Mouse (Mus musculus) heart, embryonic 14.5 days (tissue): ENCODE measurements around the gene Cacna2d2. TPM values are rescaled to one million over a fixed set of nuclear protein-coding genes. Genes with fewer than 3 reads are reported as not detected.

Experiments used
- ATAC-seq: fragments of 200-750 bp; cut with Nextera tagmentation; 2 replicates; pipeline ENCODE4 v1.8.0; 2017; ENCODE audit warnings: low read depth, moderate TSS enrichment; ENCODE audit not compliant: insufficient number of reproducible peaks, insufficient read depth, low FRiP score
- H3K27ac ChIP-seq, 2 experiments: fragments of 200-500 bp in 1 of 2; fragments of 300-500 bp in 1 of 2; sonication (generic) in 1 of 2; replicated peaks in 1 of 2; 2 replicates each; pipeline ENCODE4 v1.5.1; 2012 to 2014; ENCODE audit warnings: low read depth in 2 of 2, low read length in 2 of 2, control low read depth in 1 of 2, mild to moderate bottlenecking in 1 of 2, mixed read lengths in 1 of 2; ENCODE audit not compliant: control insufficient read depth in 1 of 2, insufficient read depth in 1 of 2
- H3K27me3 ChIP-seq: fragments of 300-500 bp; sonication (generic); 2 replicates; pipeline ENCODE4 v1.6.1; 2014; ENCODE audit warnings: mild to moderate bottlenecking, low read length, control low read depth; ENCODE audit not compliant: control insufficient read depth, insufficient read depth
- H3K36me3 ChIP-seq: fragments of 300-500 bp; sonication (generic); 2 replicates; pipeline ENCODE4 v1.6.1; 2014; ENCODE audit warnings: mild to moderate bottlenecking, control low read depth, low read length, mixed read lengths; ENCODE audit not compliant: control insufficient read depth, insufficient read depth
- H3K4me1 ChIP-seq, 2 experiments: fragments of 200-500 bp in 1 of 2; fragments of 300-500 bp in 1 of 2; sonication (generic) in 1 of 2; 2 replicates each; pipeline ENCODE4 v1.6.1; 2012 to 2014; ENCODE audit warnings: low read length in 2 of 2, control low read depth in 1 of 2, mixed read lengths in 1 of 2; ENCODE audit not compliant: control insufficient read depth in 2 of 2, insufficient read depth in 2 of 2
- H3K4me2 ChIP-seq: fragments of 300-500 bp; sonication (generic); 2 replicates; pipeline ENCODE4 v1.6.1; 2014; ENCODE audit warnings: mild to moderate bottlenecking, low read length
- H3K4me3 ChIP-seq, 2 experiments: fragments of 200-500 bp in 1 of 2; fragments of 300-500 bp in 1 of 2; sonication (generic) in 1 of 2; 2 replicates each; pipeline ENCODE4 v1.5.1; 2012 to 2014; ENCODE audit warnings: low read length in 2 of 2, mild to moderate bottlenecking in 2 of 2, control low read depth in 1 of 2, low read depth in 1 of 2, moderate library complexity in 1 of 2; ENCODE audit not compliant: control insufficient read depth in 1 of 2, insufficient read depth in 1 of 2
- H3K9ac ChIP-seq: fragments of 300-500 bp; sonication (generic); 2 replicates; pipeline ENCODE4 v1.6.1; 2014; ENCODE audit warnings: mild to moderate bottlenecking, low read length
- H3K9me3 ChIP-seq: fragments of 300-500 bp; sonication (generic); 2 replicates; pipeline ENCODE4 v1.6.1; 2016; ENCODE audit warnings: low read length, control low read depth; ENCODE audit not compliant: control insufficient read depth
- WGBS: fragments of 180-500 bp; shearing (Covaris S2); extraction: QIAGEN DNeasy Blood & Tissue Kit; methylation state at CpG from one replicate; pipeline ENCODE4 v1.1.7; 2014; 5-methylcytosine and 5-hydroxymethylcytosine counted together
- polyA plus RNA-seq: library from polyadenylated mRNA; unstranded; fragments of >200 nt; fragmentation: Nextera tagmentation; extraction: Ambion mirVana; gene quantifications from 2 replicates; pipeline ENCODE4 v1.2.1, GENCODE M21; 2014

Cacna2d2 gene
- polyA plus RNA-seq, 1 experiment from 2014 or later: 5.6 TPM

- no peak overlapping the region for H3K27ac ChIP-seq
- H3K4me3 ChIP-seq: no peak overlapping the region
- 82% methylated on average over 12 of the region's 12 CpGs for WGBS
- no peak overlapping the region for H3K9ac ChIP-seq
- no peaks in the 10 kb centered on the region for H3K36me3 ChIP-seq
- H3K27me3 ChIP-seq: no peaks in the 10 kb centered on the region
- H3K9me3 ChIP-seq: no peaks in the 10 kb centered on the region
- H3K4me1 ChIP-seq: peaks cover 4 to 11% of the 10 kb centered on the region in 2 experiments; a peak in 2 of 4 replicates
- no peak overlapping the region for H3K4me2 ChIP-seq
- no peak for ATAC-seq
Observed at GRCm38 (mm10) chr9:107494238-107494637, 94.8 kb downstream of the Cacna2d2 start.

DNA sequence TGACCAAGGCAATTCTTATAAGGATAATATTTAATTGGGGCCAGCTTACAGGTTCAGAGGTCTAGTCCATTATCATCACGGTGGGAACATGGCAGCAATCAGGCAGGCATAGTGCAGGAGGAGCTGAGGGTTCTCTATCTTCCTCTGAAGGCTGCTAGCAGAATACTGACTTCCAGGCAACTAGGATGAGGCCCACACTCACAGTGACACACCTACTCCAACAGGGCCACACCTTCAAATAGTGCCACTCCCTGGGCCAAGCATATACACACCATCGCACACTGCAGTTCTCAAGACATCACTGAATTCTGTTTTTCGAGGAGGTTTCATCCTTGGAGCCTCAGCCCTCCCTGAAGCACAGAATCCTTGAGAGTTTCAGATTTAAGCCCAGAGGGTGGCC, 96.9 kb downstream of the Cacna2d2 start:
- ATAC-seq: no peak
- Histone ChIP-seq H3K36me3 (no peaks in the 10 kb centered on the region), H3K9me3 (no peaks in the 10 kb centered on the region), H3K9ac (no peak overlapping the region), H3K27ac (no peak overlapping the region), H3K4me1 (peaks cover 13 to 16% of the 10 kb centered on the region in 2 experiments), H3K4me2 (no peak overlapping the region), H3K27me3 (no peaks in the 10 kb centered on the region), H3K4me3 (no peak overlapping the region)
- 78% methylated on average over 3 of the region's 3 CpGs for WGBS

- H3K4me1 ChIP-seq: peaks cover 7 to 12% of the 10 kb centered on the region in 2 experiments
- no peaks in the 10 kb centered on the region for H3K27me3 ChIP-seq
- no peak overlapping the region for H3K4me2 ChIP-seq
- no peak for ATAC-seq
- WGBS: 53% methylated on average over 3 of the region's 3 CpGs
- H3K27ac ChIP-seq: no peak overlapping the region
- no peaks in the 10 kb centered on the region for H3K9me3 ChIP-seq
- no peak overlapping the region; the same call in 1 of the 2 replicates for H3K9ac ChIP-seq
- no peaks in the 10 kb centered on the region for H3K36me3 ChIP-seq
- H3K4me3 ChIP-seq: no peak overlapping the region
Observed at GRCm38 (mm10) chr9:107500708-107501286, 101.4 kb downstream of the Cacna2d2 start.

DNA sequence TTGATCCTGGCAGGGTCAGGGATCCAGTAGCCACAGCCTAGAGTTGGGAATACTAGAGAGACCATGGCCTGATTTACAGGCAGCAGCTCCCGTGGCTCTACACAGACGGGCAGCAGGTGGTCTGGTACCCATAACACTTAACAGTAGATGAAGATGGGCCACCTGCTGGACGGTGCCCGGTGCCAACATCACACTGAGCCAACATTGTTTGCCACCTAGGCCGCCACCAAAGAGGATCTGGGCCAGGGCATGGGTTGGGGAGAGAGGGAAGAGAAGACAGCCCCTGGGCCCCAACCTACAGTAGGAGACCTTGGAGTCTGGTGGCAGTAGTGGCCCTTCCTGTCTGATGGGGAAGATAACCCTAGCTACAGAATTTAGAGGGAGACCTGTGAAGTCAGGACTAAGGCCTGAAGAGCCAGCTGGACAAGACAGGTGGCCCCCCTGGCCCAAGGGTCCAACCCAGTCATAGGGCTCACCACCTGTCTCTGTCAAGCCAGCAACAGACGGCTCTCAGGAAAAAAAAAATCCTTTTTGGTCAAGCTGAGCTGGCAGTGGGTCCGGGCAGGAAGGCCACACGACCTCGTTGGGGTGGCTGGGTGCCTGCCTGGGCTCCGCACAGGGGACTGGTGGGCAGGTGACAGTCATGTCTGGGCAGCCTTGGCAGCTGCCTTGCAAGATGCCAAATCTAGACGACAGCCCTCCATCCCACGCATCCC, 102.9 kb downstream of the Cacna2d2 start:
- H3K27ac ChIP-seq: no peak overlapping the region
- no peak for ATAC-seq
- no peaks in the 10 kb centered on the region for H3K9me3 ChIP-seq
- WGBS: 90% methylated on average over 12 of the region's 12 CpGs
- H3K27me3 ChIP-seq: no peaks in the 10 kb centered on the region
- no peak overlapping the region for H3K9ac ChIP-seq
- no peaks in the 10 kb centered on the region for H3K36me3 ChIP-seq
- no peak overlapping the region for H3K4me2 ChIP-seq
- no peak overlapping the region for H3K4me3 ChIP-seq
- peaks cover 9 to 12% of the 10 kb centered on the region in 2 experiments for H3K4me1 ChIP-seq

- H3K4me1 ChIP-seq: peaks cover 9 to 12% of the 10 kb centered on the region in 2 experiments
- no peak overlapping the region for H3K4me3 ChIP-seq
- no peaks in the 10 kb centered on the region for H3K9me3 ChIP-seq
- ATAC-seq: no peak
- H3K36me3 ChIP-seq: no peaks in the 10 kb centered on the region
- H3K4me2 ChIP-seq: no peak overlapping the region
- no peak overlapping the region for H3K9ac ChIP-seq
- 83% methylated on average over 19 of the region's 19 CpGs for WGBS
- H3K27ac ChIP-seq: no peak overlapping the region
- H3K27me3 ChIP-seq: no peaks in the 10 kb centered on the region
Observed at GRCm38 (mm10) chr9:107504662-107505537, 105.5 kb downstream of the Cacna2d2 start.

- no peak for ATAC-seq
- H3K9me3 ChIP-seq: no peaks in the 10 kb centered on the region
- H3K9ac ChIP-seq: no peak overlapping the region
- no peak overlapping the region for H3K27ac ChIP-seq
- WGBS: 51% methylated on average over 10 of the region's 10 CpGs
- H3K4me2 ChIP-seq: no peak overlapping the region
- peaks cover 4 to 7% of the 10 kb centered on the region in 2 experiments; a peak in 3 of 4 replicates for H3K4me1 ChIP-seq
- H3K4me3 ChIP-seq: no peak overlapping the region
- H3K36me3 ChIP-seq: no peaks in the 10 kb centered on the region
- no peaks in the 10 kb centered on the region for H3K27me3 ChIP-seq
Observed at GRCm38 (mm10) chr9:107508266-107508665, 108.9 kb downstream of the Cacna2d2 start.

GRCm38 (mm10) chr9:107510384-107511100, 111.1 kb downstream of the Cacna2d2 start:
- H3K36me3 ChIP-seq: no peaks in the 10 kb centered on the region
- H3K27me3 ChIP-seq: peaks cover 4% of the 10 kb centered on the region; the same call in 1 of the 2 replicates
- no peak overlapping the region for H3K4me3 ChIP-seq
- H3K4me1 ChIP-seq: peaks cover 2 to 4% of the 10 kb centered on the region in 2 experiments; a peak in 2 of 4 replicates
- H3K4me2 ChIP-seq: no peak overlapping the region
- no peaks in the 10 kb centered on the region for H3K9me3 ChIP-seq
- H3K27ac ChIP-seq: no peak overlapping the region
- no peak for ATAC-seq
- WGBS: 83% methylated on average over 14 of the region's 14 CpGs
- H3K9ac ChIP-seq: no peak overlapping the region
